Mouse (Mus musculus): ENCODE measurements around the gene Gzmm.
A peak's percentile ranks its signal among the peaks of the same experiment; 100 is the strongest.

The Gzmm gene

GRCm38 (mm10) chr10:79688720-79689119 is at the start of gene Gzmm:
Gene Gzmm (plus strand): TSS chr10:79689020.
- DNase-seq (ENCODE audit: low read depth, low spot score), result no peak

GRCm38 (mm10) chr10:79645711-79646110 is 43.1 kb upstream of the Gzmm start, which contains the start of gene Odf3l2:
Gene Odf3l2 (minus strand): TSS chr10:79645738.
- DNase-seq (ENCODE audit: low read depth, low spot score), result no peak

GRCm38 (mm10) chr10:79649070-79649751 is 39.6 kb upstream of the Gzmm start:
- DNase-seq (ENCODE audit: low read depth, low spot score), result peak; percentile 85

GRCm38 (mm10) chr10:79652789-79653188 is 36.0 kb upstream of the Gzmm start:
- DNase-seq (ENCODE audit: low read depth, low spot score), result no peak

GRCm38 (mm10) chr10:79654946-79655395 is 33.8 kb upstream of the Gzmm start:
- DNase-seq (ENCODE audit: low read depth, low spot score), result peak; percentile 74

GRCm38 (mm10) chr10:79658829-79659228 is 30.0 kb upstream of the Gzmm start:
- DNase-seq (ENCODE audit: low read depth, low spot score), result no peak

GRCm38 (mm10) chr10:79660298-79660697 is 28.5 kb upstream of the Gzmm start:
- no peak for DNase-seq (ENCODE audit: low read depth, low spot score)

- no peak for DNase-seq (ENCODE audit: low read depth, low spot score)
Observed at GRCm38 (mm10) chr10:79661861-79662260, 27.0 kb upstream of the Gzmm start.

GRCm38 (mm10) chr10:79664131-79664665 is 24.6 kb upstream of the Gzmm start, which contains the start of gene Madcam1:
Gene Madcam1 (plus strand): TSS chr10:79664559.
- peak; percentile 80 for DNase-seq (ENCODE audit: low read depth, low spot score)

- DNase-seq (ENCODE audit: low read depth, low spot score), result no peak
Observed at GRCm38 (mm10) chr10:79665051-79665450, 23.8 kb upstream of the Gzmm start.

- DNase-seq (ENCODE audit: low read depth, low spot score), result no peak
Observed at GRCm38 (mm10) chr10:79666493-79666892, 22.3 kb upstream of the Gzmm start.

- no peak for DNase-seq (ENCODE audit: low read depth, low spot score)
Observed at GRCm38 (mm10) chr10:79668076-79668475, 20.7 kb upstream of the Gzmm start.

- peak; percentile 90 for DNase-seq (ENCODE audit: low read depth, low spot score)
Observed at GRCm38 (mm10) chr10:79668771-79669575, 19.8 kb upstream of the Gzmm start, which contains the start of gene Tpgs1. Gene Tpgs1 (plus strand): TSS chr10:79669369.

GRCm38 (mm10) chr10:79669576-79670057 is 19.2 kb upstream of the Gzmm start:
- peak; percentile 83 for DNase-seq (ENCODE audit: low read depth, low spot score)

- DNase-seq (ENCODE audit: low read depth, low spot score), result no peak
Observed at GRCm38 (mm10) chr10:79670071-79670888, 18.5 kb upstream of the Gzmm start.

- peak; percentile 39 for DNase-seq (ENCODE audit: low read depth, low spot score)
Observed at GRCm38 (mm10) chr10:79671396-79672087, 17.3 kb upstream of the Gzmm start.

- no peak for DNase-seq (ENCODE audit: low read depth, low spot score)
Observed at GRCm38 (mm10) chr10:79672088-79672455, 16.7 kb upstream of the Gzmm start.

- no peak for DNase-seq (ENCODE audit: low read depth, low spot score)
Observed at GRCm38 (mm10) chr10:79673054-79673453, 15.8 kb upstream of the Gzmm start.

GRCm38 (mm10) chr10:79675346-79676035 is 13.3 kb upstream of the Gzmm start:
- DNase-seq (ENCODE audit: low read depth, low spot score), result no peak
